Mouse (Mus musculus) spleen, embryonic (tissue): Measurements from ENCODE around the gene Mboat1.

Experiments used
- CTCF ChIA-PET: fragments of 350-600 bp; sonication (Branson Sonifier 250); formaldehyde crosslinking; loops from one replicate; lab custom pipeline; 2022; lab: Charles Lee

Gene Mboat1

DNA sequence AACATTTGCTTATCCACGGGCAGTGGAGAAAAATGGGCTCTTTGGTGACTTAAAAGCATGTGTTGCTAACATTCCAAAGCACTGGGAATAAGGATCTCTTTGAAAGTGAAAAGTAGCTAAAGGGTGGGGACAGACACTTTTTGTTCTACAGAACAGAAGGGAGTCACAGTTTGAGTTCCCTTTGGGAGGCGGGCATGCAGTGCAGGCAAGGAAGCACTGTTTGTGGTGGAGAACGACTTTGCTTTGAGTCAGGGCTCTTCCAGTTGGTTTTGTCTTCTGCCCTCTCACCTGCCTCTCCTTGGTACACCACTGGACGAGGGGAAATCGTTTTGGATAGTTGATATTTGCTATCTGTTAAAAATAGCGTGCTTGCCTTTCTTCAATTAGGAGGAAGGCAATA is 49.7 kb downstream of the Mboat1 start:
- CTCF ChIA-PET = no interaction called here

GRCm38 (mm10) chr13:30186456-30186855 is 50.2 kb downstream of the Mboat1 start:
- CTCF ChIA-PET = no interaction called here

DNA sequence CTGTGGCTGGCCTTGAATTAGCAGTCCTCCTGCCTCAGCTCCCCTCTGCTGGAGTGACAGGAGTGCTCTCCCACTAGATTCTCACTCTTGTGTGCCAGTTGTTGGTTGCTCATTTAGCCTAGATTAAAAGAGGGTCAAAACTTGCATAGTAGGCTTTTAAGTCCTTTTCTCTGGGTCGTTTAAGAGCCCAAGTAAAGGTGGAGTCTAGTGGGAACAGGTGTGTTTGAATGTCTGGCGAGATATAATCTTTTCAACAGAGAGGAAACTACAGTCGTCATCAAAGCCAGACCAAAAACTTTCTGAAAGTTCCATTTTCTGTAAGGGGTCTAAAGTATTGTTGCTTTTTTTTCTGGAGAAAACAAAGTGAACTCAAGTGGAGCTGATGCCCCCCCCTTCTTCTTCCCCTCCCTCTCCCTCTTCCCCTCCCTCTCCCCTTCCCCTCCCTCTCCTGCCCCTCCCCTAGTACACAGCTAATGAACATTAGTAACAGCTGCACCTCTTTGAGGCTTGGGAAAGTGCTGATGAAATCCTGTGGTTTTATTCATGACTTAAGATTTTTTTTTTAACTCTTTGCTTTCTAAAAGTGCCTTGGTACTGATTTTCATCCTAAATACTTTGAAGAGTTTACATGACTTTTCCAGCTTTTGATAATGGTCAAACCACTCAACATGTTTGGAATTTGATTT is 55.9 kb downstream of the Mboat1 start:
- CTCF ChIA-PET = no interaction called here

GRCm38 (mm10) chr13:30193363-30193762 is 57.1 kb downstream of the Mboat1 start:
- CTCF ChIA-PET = no interaction called here

DNA sequence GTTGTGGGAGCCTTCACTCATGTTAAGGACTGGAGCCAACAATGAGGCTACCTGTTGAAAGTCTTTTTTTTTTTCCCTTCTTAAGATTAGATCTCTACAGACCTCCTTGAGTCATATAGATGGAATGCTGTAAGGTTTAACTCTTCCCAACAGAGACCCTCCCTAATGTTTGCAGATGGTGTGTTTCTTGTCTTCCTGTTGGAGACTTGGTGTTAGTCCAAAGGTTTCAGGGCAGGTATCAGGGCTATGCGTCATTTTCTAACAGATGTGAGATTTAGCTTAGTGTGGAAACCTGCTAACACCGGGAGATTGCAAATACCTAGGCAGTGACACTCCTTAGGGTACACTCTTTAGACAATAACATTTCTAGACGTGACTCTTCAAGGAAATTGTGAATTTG is 58.5 kb downstream of the Mboat1 start:
- CTCF ChIA-PET = interaction anchor here (0.7 kb wide), 1 partner anchor 62 kb away, joined by 10 read pairs; no protein-coding TSS in a partner anchor

DNA sequence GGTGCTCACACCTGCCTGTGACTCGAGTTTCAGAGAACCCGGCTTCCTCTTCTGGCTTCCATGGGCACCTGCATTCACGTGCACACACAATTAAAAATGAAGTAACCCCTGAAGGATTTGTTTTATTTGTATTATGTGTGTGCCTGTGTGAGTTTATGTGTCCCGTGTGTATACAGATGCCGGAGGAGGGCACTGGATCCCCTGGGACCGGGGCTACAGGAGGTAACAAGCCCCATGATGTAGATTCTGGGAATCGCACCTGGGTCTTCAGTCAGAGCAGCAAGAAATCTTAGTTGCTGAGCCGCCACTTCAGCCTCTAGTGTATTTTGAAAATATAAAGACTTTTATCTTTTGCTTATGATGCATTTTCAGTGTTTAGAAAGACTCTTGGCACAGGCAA is 60.4 kb downstream of the Mboat1 start:
- CTCF ChIA-PET = no interaction called here

- CTCF ChIA-PET = no interaction called here
Measured at GRCm38 (mm10) chr13:30198101-30198570, 61.8 kb downstream of the Mboat1 start.

DNA sequence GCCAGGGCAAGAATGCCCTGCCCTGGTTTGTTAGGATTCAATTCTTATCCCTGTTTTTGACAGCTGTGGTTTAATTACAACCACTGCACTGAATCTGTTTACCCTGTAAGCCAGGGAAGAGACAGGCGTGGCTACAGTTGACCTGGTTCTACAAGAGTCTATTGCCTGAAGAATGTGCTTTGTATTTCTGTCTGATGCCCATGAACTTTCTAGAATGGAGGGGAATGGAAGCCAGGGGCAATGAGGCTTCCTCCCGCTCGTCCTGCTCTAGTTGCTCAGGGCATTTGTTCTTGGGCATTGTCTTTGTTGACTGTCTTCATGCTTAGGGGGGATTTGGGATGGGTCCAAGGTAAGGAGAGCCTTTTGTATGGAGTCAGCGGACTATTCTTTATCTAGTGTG is 63.5 kb downstream of the Mboat1 start:
- CTCF ChIA-PET = no interaction called here

DNA sequence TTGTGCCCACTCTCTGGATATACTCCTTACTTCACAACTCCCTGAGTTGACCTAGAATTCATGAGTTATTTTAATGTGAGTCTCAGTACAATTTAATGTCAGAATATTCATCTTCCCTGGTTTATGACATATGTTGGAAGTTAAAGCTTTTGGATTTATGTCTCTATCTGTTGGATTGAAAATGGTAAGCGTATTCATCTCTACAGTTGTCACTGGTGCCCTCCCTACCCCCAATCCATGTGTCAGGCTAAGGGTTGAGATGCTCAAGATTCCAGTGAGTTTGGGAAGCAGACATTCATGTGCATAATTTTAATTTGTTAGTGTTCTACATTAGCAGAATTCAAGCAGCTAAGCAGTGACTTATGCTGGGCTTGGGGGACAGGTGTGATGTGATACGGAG is 64.4 kb downstream of the Mboat1 start:
- CTCF ChIA-PET = no interaction called here

DNA sequence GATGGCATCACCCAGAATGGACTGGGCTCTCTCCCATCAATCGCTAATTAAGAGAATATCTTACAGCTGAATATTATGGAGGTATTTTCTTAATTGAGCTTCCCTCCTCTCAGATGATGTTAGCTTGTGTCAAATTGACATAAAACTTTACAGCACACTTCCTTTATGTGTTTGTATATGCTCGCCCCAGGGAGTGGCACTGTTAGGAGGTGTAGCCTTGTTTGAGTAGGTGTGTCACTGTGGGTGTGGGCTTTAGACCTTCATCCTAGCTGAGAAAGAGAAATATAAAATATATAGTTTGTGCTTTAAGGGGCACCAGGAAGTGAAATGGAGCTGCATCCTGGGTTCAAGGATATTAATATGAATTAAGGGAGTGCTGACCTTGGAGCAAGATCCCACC is 66.7 kb downstream of the Mboat1 start:
- CTCF ChIA-PET = no interaction called here

DNA sequence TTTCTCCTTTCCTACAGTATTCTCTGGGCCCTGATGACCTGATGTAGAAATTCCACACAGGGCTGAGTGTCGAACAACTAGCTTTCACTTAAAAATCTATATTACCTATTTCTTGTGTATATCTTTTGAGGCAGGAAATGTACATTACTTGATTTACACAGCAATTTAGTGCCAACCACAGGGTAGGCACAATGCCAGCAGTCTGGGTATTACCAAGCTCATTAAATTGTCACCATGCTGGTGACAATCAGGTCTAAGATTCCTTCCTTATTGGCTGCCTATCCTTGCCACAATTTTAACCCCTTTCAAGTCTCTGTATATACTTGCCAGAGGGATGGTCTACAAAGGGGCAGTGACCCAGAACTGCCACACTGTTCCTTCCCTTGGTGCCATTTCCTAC is 71.9 kb downstream of the Mboat1 start:
- CTCF ChIA-PET = no interaction called here

- CTCF ChIA-PET = no interaction called here
Measured at GRCm38 (mm10) chr13:30213276-30213675, 77.0 kb downstream of the Mboat1 start.

GRCm38 (mm10) chr13:30217588-30218371 is 81.5 kb downstream of the Mboat1 start:
- CTCF ChIA-PET = interaction anchor here (0.7 kb wide), 1 partner anchor 376 kb away, joined by 3 read pairs; no protein-coding TSS in a partner anchor

- CTCF ChIA-PET = no interaction called here
Measured at GRCm38 (mm10) chr13:30219597-30219996, 83.3 kb downstream of the Mboat1 start.

DNA sequence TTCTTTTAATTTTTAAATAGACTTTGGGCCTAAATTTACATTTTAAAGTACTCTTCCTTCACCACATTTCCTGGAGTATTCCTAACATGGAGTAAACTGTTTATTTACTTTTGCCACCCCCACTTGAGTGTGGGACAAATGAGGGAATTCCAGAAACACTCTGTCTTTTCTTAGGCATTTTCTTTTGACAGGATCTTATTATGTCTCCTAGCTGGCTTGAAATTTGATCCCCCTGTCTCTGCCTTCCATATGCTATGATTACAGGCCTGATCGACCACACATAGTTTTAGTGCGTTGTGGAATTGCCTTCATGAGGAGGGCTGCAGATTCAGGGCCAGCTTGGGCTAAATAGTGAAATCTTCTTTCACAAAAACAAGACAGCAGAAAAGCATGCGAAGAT is 85.0 kb downstream of the Mboat1 start:
- CTCF ChIA-PET = interaction anchor here (0.6 kb wide), 1 partner anchor 37 kb away, joined by 5 read pairs; no protein-coding TSS in a partner anchor

GRCm38 (mm10) chr13:30224114-30224513 is 87.8 kb downstream of the Mboat1 start:
- CTCF ChIA-PET = no interaction called here

- CTCF ChIA-PET = no interaction called here
Measured at GRCm38 (mm10) chr13:30224659-30225058, 88.4 kb downstream of the Mboat1 start.

DNA sequence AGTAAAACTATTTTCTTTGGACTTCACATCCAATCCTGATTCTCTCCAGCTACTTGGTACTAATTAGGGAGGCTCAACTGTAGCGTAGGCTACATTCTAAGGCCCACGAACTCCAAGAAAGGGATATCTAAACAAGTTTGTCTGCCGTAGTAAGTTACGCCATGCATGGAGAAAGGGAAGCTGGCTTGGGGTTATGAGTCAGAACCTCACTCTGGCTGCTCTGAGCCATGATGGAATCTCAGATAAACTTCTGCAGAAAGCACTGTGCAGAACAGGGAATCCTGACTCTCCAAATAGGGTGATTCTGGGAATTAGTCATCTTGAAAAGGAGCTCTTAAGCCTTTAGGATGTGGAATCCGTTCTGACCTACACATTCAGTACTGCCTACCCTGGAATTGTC is 92.5 kb downstream of the Mboat1 start:
- CTCF ChIA-PET = no interaction called here

DNA sequence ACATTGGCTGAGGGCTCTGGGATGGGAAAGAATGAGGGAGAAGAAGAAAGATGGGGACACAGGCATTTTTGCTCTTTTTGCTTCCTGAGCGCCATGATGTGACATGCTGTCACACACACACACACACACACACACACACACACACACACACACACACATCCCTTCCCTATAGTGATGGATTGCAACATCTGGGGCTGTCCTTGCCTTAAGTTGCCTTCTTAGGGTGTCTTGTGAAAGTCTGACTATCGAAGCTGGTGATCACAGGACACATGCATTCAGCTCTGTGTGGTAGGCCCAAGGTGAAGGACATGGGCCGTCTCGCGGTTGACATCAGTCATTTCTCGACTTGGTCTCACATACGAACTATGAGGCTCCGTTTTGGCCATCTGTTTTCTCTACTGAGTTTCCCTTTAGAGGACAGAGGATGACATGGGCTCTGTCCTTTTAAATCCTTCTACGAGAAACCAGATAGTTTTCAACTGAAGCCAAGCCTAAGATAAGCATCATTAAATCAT is 93.4 kb downstream of the Mboat1 start:
- CTCF ChIA-PET = no interaction called here

DNA sequence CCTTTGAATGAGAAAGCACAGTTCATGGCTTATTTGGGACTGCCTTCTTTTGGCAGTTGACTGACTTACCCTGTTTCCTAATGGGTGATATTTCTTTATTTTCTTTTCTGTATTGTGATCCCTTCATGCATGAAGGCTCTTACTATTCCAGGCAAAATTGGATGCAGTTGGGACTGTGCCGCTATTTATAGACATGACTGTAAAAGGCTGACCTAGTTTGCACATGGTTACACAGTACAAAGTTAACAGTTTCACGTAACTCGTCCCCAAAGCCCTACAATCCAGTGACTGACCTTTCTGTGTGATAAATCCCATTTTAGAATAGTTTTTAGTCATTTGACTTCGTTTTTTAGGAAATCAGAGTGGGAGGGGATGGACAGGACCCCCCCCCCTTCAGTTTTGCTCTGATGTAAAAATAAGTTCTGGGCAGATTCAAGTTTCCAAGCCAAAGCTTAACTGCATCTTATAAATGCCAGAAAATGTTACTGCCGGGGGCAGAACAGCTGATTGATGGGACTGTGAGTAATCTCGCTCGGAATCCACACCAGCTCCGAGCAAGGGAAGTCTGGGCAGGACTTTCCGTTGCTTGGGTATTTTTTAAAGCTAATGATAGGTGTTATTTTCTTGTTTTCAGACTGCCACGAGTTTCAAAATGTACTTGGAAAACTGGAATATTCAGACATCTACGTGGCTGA is 98.9 kb downstream of the Mboat1 start:
- CTCF ChIA-PET = no interaction called here

DNA sequence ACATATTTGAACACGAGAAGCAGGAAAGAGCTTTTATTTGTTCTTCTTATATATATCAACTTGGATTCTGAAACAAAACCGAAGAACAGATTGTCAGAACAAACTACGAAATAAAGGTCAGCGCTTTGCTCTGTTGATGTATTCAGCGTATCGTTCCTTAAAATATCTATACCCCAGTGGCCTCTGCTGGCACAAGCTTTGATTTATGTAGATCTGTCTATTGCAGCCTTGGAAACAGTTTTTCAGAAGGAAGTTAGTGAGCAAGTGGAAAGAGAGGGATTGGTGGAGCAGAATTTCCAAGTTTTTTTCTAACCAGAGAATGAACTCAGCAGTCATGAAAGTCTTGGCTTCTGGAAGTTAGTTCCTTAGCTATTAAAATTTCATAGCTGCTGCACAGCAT is 103.1 kb downstream of the Mboat1 start:
- CTCF ChIA-PET = no interaction called here

DNA sequence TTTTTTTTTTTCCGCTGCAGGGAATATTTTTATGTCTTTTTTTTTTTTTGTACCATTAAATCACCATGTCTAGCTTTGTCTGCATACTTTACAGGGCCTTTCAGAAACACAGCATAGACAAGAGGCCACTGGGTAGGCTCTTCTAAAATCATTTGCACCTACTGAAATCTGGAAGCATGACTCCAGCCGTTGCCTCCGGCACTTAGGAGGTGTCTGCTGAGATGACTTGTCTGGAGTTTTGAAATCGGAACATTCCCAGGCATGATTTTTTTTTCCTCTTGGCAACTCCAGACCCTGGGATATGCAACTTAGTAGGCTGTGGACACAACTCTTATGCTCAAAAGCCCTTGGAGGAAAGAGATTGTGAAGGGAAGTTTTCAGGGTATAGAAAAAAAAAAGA is 109.3 kb downstream of the Mboat1 start:
- CTCF ChIA-PET = no interaction called here
